ENCODE assay signal across 7 mouse cellular contexts in the genomic region with DNA sequence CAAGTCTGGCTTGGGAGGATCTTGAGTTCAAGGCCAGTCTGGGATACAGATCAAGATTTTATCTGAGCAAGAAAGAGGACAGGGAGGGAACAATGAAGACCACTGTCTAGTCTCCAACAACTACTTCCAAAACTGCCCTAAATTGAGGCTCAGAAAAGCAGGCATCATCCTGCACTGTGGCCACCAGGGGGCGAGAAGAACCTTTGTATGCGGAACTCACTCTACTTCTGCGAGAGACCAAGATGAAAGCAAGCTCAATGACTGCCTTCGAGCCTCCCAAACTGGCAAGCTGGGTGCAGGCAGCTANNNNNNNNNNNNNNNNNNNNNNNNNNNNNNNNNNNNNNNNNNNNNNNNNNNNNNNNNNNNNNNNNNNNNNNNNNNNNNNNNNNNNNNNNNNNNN. TPM values are rescaled to one million over a fixed set of nuclear protein-coding genes. Genes with fewer than 3 reads are reported as not detected.
DNase-seq lines count a peak whose midpoint lies in the region; TF ChIP-seq lines count a peak whose summit lies in the region.

No protein-coding gene starts in this region.

- WGBS in small intestine, adult 2 months, result under 1% methylated on average over 4 of the region's 4 CpGs

- intact Hi-C loops in heart, postnatal 25 days (cut with DNase I), result loop anchor here (2.0 to 10.0 kb wide), 2 partner anchors 123 to 169 kb away; no protein-coding TSS in a partner anchor

- H3K9ac ChIP-seq in ES-E14 (ENCODE audit: insufficient read depth, low read depth, low read length, poor library complexity, severe bottlenecking), result no peak overlapping the region

- peaks cover 0 to 8% of the 10 kb centered on the region in 2 experiments; a peak in 1 of 4 replicates for H3K4me1 ChIP-seq in ES-E14 (ENCODE audit: control insufficient read depth in 2 of 2, insufficient read depth in 2 of 2, low read length in 2 of 2, poor library complexity in 1 of 2)
- H3K4me1 ChIP-seq in embryonic fibroblast, embryonic 13.5 days (ENCODE audit: control insufficient read depth, insufficient read depth, low read length), result no peaks in the 10 kb centered on the region
- peaks cover 50% of the 10 kb centered on the region for H3K4me1 ChIP-seq in megakaryocyte, embryonic 14.5 days
- H3K4me1 ChIP-seq in small intestine, adult 2 months (ENCODE audit: control insufficient read depth, insufficient read depth, insufficient read length, low read length), result peaks cover 4% of the 10 kb centered on the region; the same call in 1 of the 2 replicates

- TF ChIP-seq POLR2A in embryonic fibroblast, embryonic 13.5 days (IDR thresholded peaks at IDR 0.05; ENCODE audit: low read depth, low read length), result no peak
- TF ChIP-seq POLR2A in small intestine, adult 2 months (IDR thresholded peaks at IDR 0.05; ENCODE audit: low read depth, low read length), result no peak

- DNase-seq in ES-E14 (ENCODE audit: low read depth, low spot score), result peak; percentile 63
- DNase-seq in adrenal gland, postnatal 25 days, result peak; percentile 80
- DNase-seq in heart, postnatal 25 days (ENCODE audit: low spot score), result peak; percentile 44
- peak; percentile 70 for DNase-seq in layer of hippocampus, adult 9-11 months

- TF ChIP-seq CTCF in embryonic fibroblast, embryonic 13.5 days (IDR thresholded peaks at IDR 0.05; ENCODE audit: borderline replicate concordance, insufficient read depth, low read length), result peak; percentile 81; the same call in 1 of the 2 replicates
- peak; percentile 92; the same call in 1 of the 2 replicates for TF ChIP-seq CTCF in small intestine, adult 2 months (IDR thresholded peaks at IDR 0.05; ENCODE audit: extremely low read depth, insufficient read length, insufficient replicate concordance, low read depth, low read length)

- H3K9me3 ChIP-seq in ES-E14 (ENCODE audit: control insufficient read depth, insufficient read depth, low read depth, low read length), result no peaks in the 10 kb centered on the region
- H3K9me3 ChIP-seq in megakaryocyte, embryonic 14.5 days, result no peaks in the 10 kb centered on the region

- H3K4me3 ChIP-seq in ES-E14 (ENCODE audit: insufficient read depth in 1 of 2, low read depth in 1 of 2, low read length in 2 of 2, poor library complexity in 1 of 2, severe bottlenecking in 1 of 2), result no peak overlapping the region
- H3K4me3 ChIP-seq in embryonic fibroblast, embryonic 13.5 days (ENCODE audit: insufficient read depth, low read length), result no peak overlapping the region
- peak overlapping the region; percentile 18 for H3K4me3 ChIP-seq in megakaryocyte, embryonic 14.5 days (replicated peaks)
- no peak overlapping the region for H3K4me3 ChIP-seq in small intestine, adult 2 months (ENCODE audit: low read depth, low read length)

- no peak overlapping the region for H3K27ac ChIP-seq in ES-E14 (ENCODE audit: insufficient read depth, low read depth, low read length, poor library complexity, severe bottlenecking)
- H3K27ac ChIP-seq in embryonic fibroblast, embryonic 13.5 days (ENCODE audit: insufficient read depth, low read length), result no peak overlapping the region
- no peak overlapping the region for H3K27ac ChIP-seq in small intestine, adult 2 months (ENCODE audit: insufficient read depth, low read depth, low read length)

- H3K27me3 ChIP-seq in megakaryocyte, embryonic 14.5 days (replicated peaks), result peaks cover under 1% of the 10 kb centered on the region
- no peaks in the 10 kb centered on the region for H3K27me3 ChIP-seq in small intestine, adult 2 months (ENCODE audit: control insufficient read depth, insufficient read depth, low read length)

- H3K36me3 ChIP-seq in ES-E14 (ENCODE audit: control insufficient read depth, insufficient read depth, low read length, poor library complexity, severe bottlenecking), result peaks cover 40% of the 10 kb centered on the region
- H3K36me3 ChIP-seq in megakaryocyte, embryonic 14.5 days (replicated peaks; ENCODE audit: low read length), result peaks cover 94% of the 10 kb centered on the region
- H3K36me3 ChIP-seq in small intestine, adult 2 months (ENCODE audit: control insufficient read depth, insufficient read depth, low read length), result peaks cover 10% of the 10 kb centered on the region; the same call in 1 of the 2 replicates

- in situ Hi-C loops in ES-E14 (cut with MboI; ENCODE audit: low sequenced_read_pairs in 2 of 2, unreplicated experiment in 2 of 2), result no loop called here

TF ChIP-seq in ES-E14, 5 proteins besides CTCF, POLR2A, EP300 and RAD21:
- TF ChIP-seq ZC3H11A (IDR thresholded peaks at IDR 0.05; ENCODE audit: borderline replicate concordance, low read depth, low read length) (no peak), HCFC1 (IDR thresholded peaks at IDR 0.05; ENCODE audit: borderline replicate concordance, insufficient read depth, low read length) (0 out of 2 replicates have a peak, but pooled peaks have one; percentile 30)

RNA-seq across cellular contexts. Expression of a gene that starts 9.9 kb away (rescaled TPM):
- total RNA-seq in ES-E14 (2012; rRNA removed), result 41.6 and 51.4 TPM in 2 replicates
- 34.6 and 43.0 TPM in 2 replicates for total RNA-seq in adrenal gland, postnatal 25 days (2021)
- 109 and 120 TPM in 2 replicates for polyA plus RNA-seq in embryonic fibroblast, embryonic 13.5 days (2011; ENCODE audit: insufficient read length, low read depth, missing spikeins)
- total RNA-seq in heart, postnatal 25 days (2021), result 10 to 100 TPM; 25.0 to 32.4 TPM
- polyA plus RNA-seq in megakaryocyte, embryonic 14.5 days (2012; ENCODE audit: insufficient read depth, low replicate concordance), result 4.2 and 6.1 TPM in 2 replicates
- 8.3 and 13.5 TPM in 2 replicates for polyA plus RNA-seq in small intestine, adult 2 months (2012; rRNA removed)

RNA-seq across cellular contexts. Expression of a gene that starts 40.4 kb away (rescaled TPM):
- total RNA-seq in ES-E14 (2012; rRNA removed), result 1.0 and 1.8 TPM in 2 replicates
- total RNA-seq in adrenal gland, postnatal 25 days (2021), result 4.9 and 5.2 TPM in 2 replicates
- polyA plus RNA-seq in embryonic fibroblast, embryonic 13.5 days (2011; ENCODE audit: insufficient read length, low read depth, missing spikeins), result 1.9 and 2.3 TPM in 2 replicates
- 1 to 10 TPM; 3.8 to 5.0 TPM for total RNA-seq in heart, postnatal 25 days (2021)
- 6.3 and 10.8 TPM in 2 replicates for polyA plus RNA-seq in megakaryocyte, embryonic 14.5 days (2012; ENCODE audit: insufficient read depth, low replicate concordance)
- 3.0 and 3.7 TPM in 2 replicates for polyA plus RNA-seq in small intestine, adult 2 months (2012; rRNA removed)

RNA-seq across cellular contexts. Expression of a gene that starts 45.2 kb away (rescaled TPM):
- 222 and 241 TPM in 2 replicates for total RNA-seq in ES-E14 (2012; rRNA removed)
- total RNA-seq in adrenal gland, postnatal 25 days (2021), result 136 and 149 TPM in 2 replicates
- polyA plus RNA-seq in embryonic fibroblast, embryonic 13.5 days (2011; ENCODE audit: insufficient read length, low read depth, missing spikeins), result 132 and 163 TPM in 2 replicates
- total RNA-seq in heart, postnatal 25 days (2021), result 10 to 100 TPM; 41.8 to 46.1 TPM
- 10.9 and 58.1 TPM in 2 replicates for polyA plus RNA-seq in megakaryocyte, embryonic 14.5 days (2012; ENCODE audit: insufficient read depth, low replicate concordance)
- 11.6 and 22.1 TPM in 2 replicates for polyA plus RNA-seq in small intestine, adult 2 months (2012; rRNA removed)
